Mouse (Mus musculus): ENCODE measurements at regions not wholly inside any gene's neighbourhood (a gene's known extent, or its start where the extent isn't known, plus 50 kb on each side); places are given as distances from the start of the nearest gene placed in this dataset.

GRCm38 (mm10) chr2:166361645-166362044 lies 206.2 kb upstream of the Sulf2 start:
- no peak for TF ChIP-seq CTCF (IDR thresholded peaks at IDR 0.05; ENCODE audit: low read depth)
- no peak for DNase-seq
- H3K9ac ChIP-seq = no peak overlapping the region
- H3K4me1 ChIP-seq (ENCODE audit: insufficient read depth) = peaks cover 12% of the 10 kb centered on the region; the same call in 1 of the 2 replicates
- no peak overlapping the region for H3K4me3 ChIP-seq (ENCODE audit: low read depth, low read length)
- no peak overlapping the region for H3K27ac ChIP-seq (ENCODE audit: low read depth)
- no peak for ATAC-seq (ENCODE audit: insufficient read depth)
- H3K9me3 ChIP-seq (ENCODE audit: low read depth, low read length) = no peaks in the 10 kb centered on the region
- no peak overlapping the region for H3K4me2 ChIP-seq
- H3K36me3 ChIP-seq (ENCODE audit: insufficient read depth) = no peaks in the 10 kb centered on the region
- H3K27me3 ChIP-seq (ENCODE audit: insufficient read depth, low read length) = no peaks in the 10 kb centered on the region
- WGBS = 71% methylated on average over 6 of the region's 6 CpGs

GRCm38 (mm10) chr2:166360786-166361185 lies 205.3 kb upstream of the Sulf2 start:
- DNase-seq (no peak), ATAC-seq (ENCODE audit: insufficient read depth) (no peak)
- no peak for TF ChIP-seq CTCF (IDR thresholded peaks at IDR 0.05; ENCODE audit: low read depth)
- no peak overlapping the region for H3K4me3 ChIP-seq (ENCODE audit: low read depth, low read length)
- no peak overlapping the region for H3K4me2 ChIP-seq
- H3K9ac ChIP-seq = no peak overlapping the region
- no peak overlapping the region for H3K27ac ChIP-seq (ENCODE audit: low read depth)
- no peaks in the 10 kb centered on the region for H3K27me3 ChIP-seq (ENCODE audit: insufficient read depth, low read length)
- WGBS = 41% methylated on average over 3 of the region's 3 CpGs
- peaks cover 12% of the 10 kb centered on the region; the same call in 1 of the 2 replicates for H3K4me1 ChIP-seq (ENCODE audit: insufficient read depth)
- H3K36me3 ChIP-seq (ENCODE audit: insufficient read depth) = no peaks in the 10 kb centered on the region
- H3K9me3 ChIP-seq (ENCODE audit: low read depth, low read length) = no peaks in the 10 kb centered on the region

DNA sequence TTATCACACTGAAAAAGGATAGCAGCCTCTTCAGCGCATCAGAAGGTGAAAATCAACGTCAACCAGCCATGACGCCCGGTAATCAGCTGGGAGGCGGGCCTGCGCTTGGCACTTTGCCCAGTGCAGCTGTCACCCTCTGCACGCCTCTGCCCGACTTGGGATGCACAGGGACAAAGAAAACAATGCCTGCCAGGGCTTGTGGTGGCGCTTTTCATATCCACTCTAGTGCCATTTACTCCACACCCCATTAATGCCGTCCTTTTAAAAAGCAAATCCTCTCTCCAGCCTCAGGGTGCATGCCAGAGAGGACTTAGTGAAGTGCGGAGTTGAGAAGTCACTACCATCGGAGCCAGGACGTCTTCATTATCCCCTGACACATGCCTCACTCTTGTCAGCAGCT lies 204.5 kb upstream of the Sulf2 start:
- Histone ChIP-seq H3K4me2 (no peak overlapping the region), H3K4me1 (ENCODE audit: insufficient read depth) (peaks cover 12% of the 10 kb centered on the region; the same call in 1 of the 2 replicates), H3K4me3 (ENCODE audit: low read depth, low read length) (no peak overlapping the region), H3K9ac (no peak overlapping the region), H3K36me3 (ENCODE audit: insufficient read depth) (no peaks in the 10 kb centered on the region), H3K27ac (ENCODE audit: low read depth) (peak overlapping the region; percentile 26; the same call in 1 of the 2 replicates), H3K9me3 (ENCODE audit: low read depth, low read length) (no peaks in the 10 kb centered on the region), H3K27me3 (ENCODE audit: insufficient read depth, low read length) (no peaks in the 10 kb centered on the region)
- TF ChIP-seq CTCF (IDR thresholded peaks at IDR 0.05; ENCODE audit: low read depth) = no peak
- DNase-seq (peak; percentile 70), ATAC-seq (ENCODE audit: insufficient read depth) (peak; percentile 48; the same call in 1 of the 2 replicates)
- 24% methylated on average over 13 of the region's 13 CpGs for WGBS

DNA sequence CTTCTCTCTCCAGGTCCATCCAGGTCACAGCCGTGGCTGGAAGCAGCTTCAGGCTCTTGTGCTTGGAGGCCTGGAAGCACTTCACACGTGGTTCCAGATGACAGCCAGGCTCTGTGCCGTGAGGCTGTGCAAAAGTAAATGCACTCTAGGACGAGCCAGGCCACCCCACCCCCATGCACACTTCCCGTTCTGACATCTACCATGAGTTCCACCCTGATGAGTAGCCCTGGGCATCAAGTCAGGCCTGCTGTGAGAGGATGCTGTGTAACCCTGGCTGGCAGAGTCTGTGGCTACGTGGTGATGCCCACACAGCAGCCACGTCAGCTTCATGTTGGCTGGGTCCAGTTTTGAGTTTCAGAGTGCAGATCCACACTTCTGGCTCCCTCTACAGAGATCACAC lies 202.4 kb upstream of the Sulf2 start:
- Histone ChIP-seq H3K9me3 (ENCODE audit: low read depth, low read length) (no peaks in the 10 kb centered on the region), H3K27me3 (ENCODE audit: insufficient read depth, low read length) (no peaks in the 10 kb centered on the region), H3K27ac (ENCODE audit: low read depth) (no peak overlapping the region), H3K4me1 (ENCODE audit: insufficient read depth) (peaks cover 22% of the 10 kb centered on the region), H3K36me3 (ENCODE audit: insufficient read depth) (no peaks in the 10 kb centered on the region), H3K4me3 (ENCODE audit: low read depth, low read length) (no peak overlapping the region), H3K4me2 (no peak overlapping the region), H3K9ac (no peak overlapping the region)
- DNase-seq (no peak), ATAC-seq (ENCODE audit: insufficient read depth) (no peak)
- TF ChIP-seq CTCF (IDR thresholded peaks at IDR 0.05; ENCODE audit: low read depth) = no peak
- 42% methylated on average over 7 of the region's 7 CpGs for WGBS

DNA sequence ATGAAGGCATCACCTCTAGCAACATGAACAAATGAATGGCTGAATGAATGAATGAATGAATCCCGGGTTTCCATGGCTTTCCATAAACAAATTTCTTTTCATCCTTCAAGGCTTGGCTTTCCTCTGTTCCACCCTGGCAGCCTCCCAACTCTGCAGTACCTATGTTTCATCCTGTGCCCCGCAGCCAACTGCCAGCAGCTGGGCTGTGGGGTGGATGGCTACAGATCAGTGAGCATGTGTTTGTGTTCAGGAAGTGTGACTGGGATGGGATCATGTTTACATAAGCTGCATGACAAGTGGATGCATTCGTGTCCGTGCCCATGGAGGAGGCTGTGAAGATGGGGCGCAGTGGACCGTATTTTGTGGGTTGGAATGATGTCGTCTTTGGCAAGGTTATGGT lies 200.5 kb upstream of the Sulf2 start:
- no peaks in the 10 kb centered on the region for H3K36me3 ChIP-seq (ENCODE audit: insufficient read depth)
- H3K9ac ChIP-seq = no peak overlapping the region
- no peaks in the 10 kb centered on the region for H3K9me3 ChIP-seq (ENCODE audit: low read depth, low read length)
- WGBS = 55% methylated on average over 7 of the region's 7 CpGs
- ATAC-seq (ENCODE audit: insufficient read depth) (no peak), DNase-seq (peak; percentile 36)
- H3K4me2 ChIP-seq = no peak overlapping the region
- no peak overlapping the region for H3K4me3 ChIP-seq (ENCODE audit: low read depth, low read length)
- no peaks in the 10 kb centered on the region for H3K27me3 ChIP-seq (ENCODE audit: insufficient read depth, low read length)
- TF ChIP-seq CTCF (IDR thresholded peaks at IDR 0.05; ENCODE audit: low read depth) = no peak
- peaks cover 22% of the 10 kb centered on the region for H3K4me1 ChIP-seq (ENCODE audit: insufficient read depth)
- no peak overlapping the region for H3K27ac ChIP-seq (ENCODE audit: low read depth)

DNA sequence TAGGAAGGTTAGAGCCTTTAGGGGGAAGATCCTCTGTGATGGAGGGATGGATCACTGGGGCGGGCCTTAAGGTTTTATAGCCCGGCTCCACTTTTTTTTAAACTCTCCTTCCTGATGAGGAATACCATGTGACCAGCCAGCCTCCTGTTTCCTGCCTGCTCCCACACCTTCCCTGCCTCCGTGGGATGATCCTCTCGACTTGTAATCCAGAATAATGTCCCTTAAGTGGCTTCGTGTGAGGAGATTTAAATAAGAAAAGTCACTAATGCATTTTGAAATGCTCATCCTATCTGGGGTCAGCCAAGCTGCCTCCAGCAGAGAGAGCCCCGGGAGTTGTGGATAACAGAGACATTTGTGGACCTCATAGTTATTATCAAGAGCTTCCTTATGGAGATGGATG lies 200.0 kb upstream of the Sulf2 start:
- H3K36me3 ChIP-seq (ENCODE audit: insufficient read depth) = no peaks in the 10 kb centered on the region
- H3K27me3 ChIP-seq (ENCODE audit: insufficient read depth, low read length) = no peaks in the 10 kb centered on the region
- H3K27ac ChIP-seq (ENCODE audit: low read depth) = no peak overlapping the region
- DNase-seq = no peak
- no peak overlapping the region for H3K4me3 ChIP-seq (ENCODE audit: low read depth, low read length)
- 53% methylated on average over 6 of the region's 6 CpGs for WGBS
- no peak overlapping the region for H3K9ac ChIP-seq
- no peak overlapping the region for H3K4me2 ChIP-seq
- H3K9me3 ChIP-seq (ENCODE audit: low read depth, low read length) = no peaks in the 10 kb centered on the region
- no peak for ATAC-seq (ENCODE audit: insufficient read depth)
- no peak for TF ChIP-seq CTCF (IDR thresholded peaks at IDR 0.05; ENCODE audit: low read depth)
- peaks cover 22% of the 10 kb centered on the region for H3K4me1 ChIP-seq (ENCODE audit: insufficient read depth)

GRCm38 (mm10) chr2:166354391-166354790 lies 198.9 kb upstream of the Sulf2 start:
- Histone ChIP-seq H3K27ac (ENCODE audit: low read depth) (no peak overlapping the region), H3K9me3 (ENCODE audit: low read depth, low read length) (no peaks in the 10 kb centered on the region), H3K27me3 (ENCODE audit: insufficient read depth, low read length) (peaks cover 2% of the 10 kb centered on the region; the same call in 1 of the 2 replicates), H3K36me3 (ENCODE audit: insufficient read depth) (no peaks in the 10 kb centered on the region), H3K4me1 (ENCODE audit: insufficient read depth) (peaks cover 16% of the 10 kb centered on the region), H3K4me2 (no peak overlapping the region), H3K4me3 (ENCODE audit: low read depth, low read length) (no peak overlapping the region), H3K9ac (no peak overlapping the region)
- no peak for TF ChIP-seq CTCF (IDR thresholded peaks at IDR 0.05; ENCODE audit: low read depth)
- DNase-seq = no peak
- no peak for ATAC-seq (ENCODE audit: insufficient read depth)
- 81% methylated on average over 4 of the region's 4 CpGs for WGBS
